Mouse (Mus musculus) CD4-positive naive resting alpha-beta T cell, adult 57 days (primary cell): ENCODE data around the gene Il1a. TPM values are rescaled to one million over a fixed set of nuclear protein-coding genes. Genes with fewer than 3 reads are reported as not detected.

ENCODE experiments used
- total RNA-seq: library from RNA; stranded (reverse); gene quantifications from one replicate; pipeline ENCODE4 v1.2.4, GENCODE M21; 2023

Gene Il1a
- not detected for total RNA-seq

GRCm38 (mm10) chr2:129309836-129310235, at the start of gene Il1a:
Il1a (minus strand) TSS chr2:129309972.

GRCm38 (mm10) chr2:129296671-129297588, 12.8 kb downstream of the Il1a start, which contains the start of gene Ckap2l:
Ckap2l (minus strand) TSS chr2:129297212.

Other genes starting within 250 kb of the Il1a start
- 9.4 TPM for gene Ttl, start 244.0 kb downstream of the Il1a start, total RNA-seq
- 47.9 TPM for gene Polr1b, start 209.0 kb downstream of the Il1a start, total RNA-seq
- 15.7 TPM for gene Chchd5, start 180.3 kb downstream of the Il1a start, total RNA-seq
- gene Slc20a1, start 111.2 kb downstream of the Il1a start, total RNA-seq: 249 TPM
- 1.1 TPM for gene Ckap2l, start 12.8 kb downstream of the Il1a start, total RNA-seq
- 15.8 TPM for gene Il1b, start 61.2 kb upstream of the Il1a start, total RNA-seq
- not detected for gene F830045P16Rik, start 226.6 kb upstream of the Il1a start, total RNA-seq